Mouse (Mus musculus): ENCODE measurements around the gene Arfgef2.
A peak's percentile ranks its signal among the peaks of the same experiment; 100 is the strongest.

Gene Arfgef2

DNA sequence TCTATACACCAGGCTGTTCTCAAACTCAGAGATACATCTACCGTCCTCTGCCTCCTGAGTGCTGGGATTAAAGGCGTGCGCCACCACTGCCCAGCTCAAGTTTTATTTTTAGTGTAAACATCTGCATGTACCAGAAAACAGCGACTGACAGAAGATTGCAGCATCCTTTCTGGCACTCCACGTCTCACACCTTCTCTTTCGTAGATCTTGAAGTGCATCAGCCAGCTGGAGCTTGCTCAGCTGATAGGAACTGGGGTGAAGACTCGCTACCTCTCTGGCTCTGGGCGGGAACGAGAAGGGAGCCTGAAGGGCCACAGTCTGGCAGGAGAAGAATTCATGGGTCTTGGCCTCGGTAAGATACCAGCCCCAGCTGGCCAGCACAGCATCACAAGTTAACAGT is 60.1 kb downstream of the Arfgef2 start:
- no peak for DNase-seq

DNA sequence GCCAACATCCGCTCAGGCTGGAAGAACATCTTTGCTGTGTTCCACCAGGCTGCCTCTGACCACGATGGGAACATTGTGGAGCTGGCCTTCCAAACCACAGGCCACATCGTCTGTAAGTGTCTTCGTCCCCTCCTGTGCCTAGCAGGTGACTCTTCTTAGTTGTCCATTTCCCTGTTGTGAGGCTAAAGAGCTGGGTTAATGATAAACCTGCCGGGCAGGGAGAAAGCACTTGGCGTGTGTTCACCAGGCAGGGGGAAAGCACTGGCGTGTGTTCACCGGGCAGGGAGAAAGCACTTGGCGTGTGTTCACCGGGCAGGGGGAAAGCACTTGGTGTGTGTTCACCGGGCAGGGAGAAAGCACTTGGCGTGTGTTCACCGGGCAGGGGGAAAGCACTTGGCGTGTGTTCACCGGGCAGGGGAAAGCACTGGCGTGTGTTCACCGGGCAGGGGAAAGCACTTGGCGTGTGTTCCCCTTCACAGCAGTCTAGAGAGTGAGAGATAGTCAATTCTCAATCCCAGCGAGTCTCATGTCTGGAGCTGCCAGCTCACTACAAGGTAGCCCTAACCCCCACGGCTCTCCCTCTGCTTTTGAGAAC is 65.0 kb downstream of the Arfgef2 start:
- no peak for DNase-seq

DNA sequence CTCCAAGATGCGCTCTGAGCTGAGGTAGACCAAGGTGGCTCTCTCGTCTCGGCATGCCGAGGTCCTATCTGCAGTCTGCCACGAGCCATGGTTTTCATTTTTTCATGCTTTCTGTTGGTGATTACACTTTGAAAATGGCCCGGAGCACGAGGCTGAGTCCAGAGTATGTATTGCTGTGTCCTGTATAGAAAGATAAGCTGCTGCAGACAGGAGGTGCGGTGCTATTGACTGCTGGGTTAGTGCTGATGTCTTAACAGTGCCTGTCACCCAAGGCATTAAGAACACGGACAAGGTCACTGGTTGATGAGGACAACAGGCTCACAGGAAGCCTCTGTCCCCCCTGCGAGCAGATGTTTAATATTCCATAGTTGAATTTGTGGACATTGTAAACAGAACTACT is 65.5 kb downstream of the Arfgef2 start:
- DNase-seq: no peak

DNA sequence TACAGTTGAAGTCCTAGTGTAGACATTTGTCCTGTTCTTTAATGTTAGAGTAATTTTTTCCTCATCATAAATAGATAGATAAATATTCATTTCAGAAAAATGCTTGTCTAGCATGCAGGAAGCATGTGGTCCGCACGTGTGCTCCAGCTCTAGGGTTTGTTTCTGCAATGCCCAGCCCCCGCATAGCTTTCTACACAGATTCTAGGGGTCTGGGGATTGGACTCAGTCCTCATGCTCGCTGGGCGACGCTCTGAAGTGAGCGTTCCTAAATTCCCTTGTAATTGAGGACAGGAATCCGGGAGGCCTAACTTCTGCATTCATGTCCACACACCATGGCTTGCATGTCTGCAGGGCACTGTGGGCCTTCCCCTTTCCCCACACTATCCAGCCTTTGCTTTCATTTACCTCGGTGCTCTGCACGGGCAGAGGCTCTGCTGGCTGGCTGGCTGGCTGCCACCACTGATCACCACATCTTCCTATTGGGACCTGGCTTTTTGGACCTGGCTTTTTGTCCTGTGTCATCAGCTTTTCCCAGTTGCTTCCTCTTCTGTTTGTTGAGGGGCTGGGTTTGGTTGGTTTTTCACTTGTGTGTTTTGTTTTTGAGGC is 69.4 kb downstream of the Arfgef2 start:
- DNase-seq: no peak

DNA sequence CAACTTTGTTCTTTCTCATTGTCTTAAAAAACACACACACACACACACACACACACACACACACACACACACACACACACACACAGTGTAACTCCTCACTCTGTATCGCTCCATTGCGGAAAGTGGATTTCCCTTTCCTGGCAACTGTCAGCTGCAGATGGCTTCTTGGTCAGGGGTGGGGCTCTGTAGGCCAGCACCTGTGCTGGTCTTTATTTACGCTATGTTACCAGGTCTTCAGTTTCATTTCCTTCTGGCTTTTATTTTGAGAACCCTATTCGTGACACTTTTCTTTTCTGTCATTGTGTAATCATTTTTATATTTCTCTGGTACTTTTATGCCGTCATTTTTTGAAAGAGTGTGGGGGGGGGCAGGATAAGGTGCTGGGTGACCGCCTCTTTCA is 70.2 kb downstream of the Arfgef2 start:
- DNase-seq: no peak

DNA sequence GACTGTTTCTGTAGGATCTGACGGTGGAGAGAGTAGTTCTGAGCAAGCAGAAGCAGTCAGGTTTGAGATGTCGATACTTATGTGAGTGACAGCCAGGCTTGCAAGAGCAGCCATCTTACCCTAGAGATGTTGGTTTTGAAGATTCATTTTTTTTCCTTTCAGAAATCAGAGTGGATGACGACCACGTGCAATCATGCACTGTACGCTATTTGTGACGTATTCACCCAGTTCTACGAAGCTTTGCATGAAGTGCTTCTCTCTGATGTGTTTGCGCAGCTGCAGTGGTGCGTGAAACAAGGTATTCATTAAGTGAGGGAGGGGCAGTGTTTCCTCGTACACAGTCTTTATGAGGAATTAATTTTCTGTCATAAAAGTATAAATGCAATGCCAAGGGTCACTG is 70.9 kb downstream of the Arfgef2 start:
- DNase-seq: no peak

DNA sequence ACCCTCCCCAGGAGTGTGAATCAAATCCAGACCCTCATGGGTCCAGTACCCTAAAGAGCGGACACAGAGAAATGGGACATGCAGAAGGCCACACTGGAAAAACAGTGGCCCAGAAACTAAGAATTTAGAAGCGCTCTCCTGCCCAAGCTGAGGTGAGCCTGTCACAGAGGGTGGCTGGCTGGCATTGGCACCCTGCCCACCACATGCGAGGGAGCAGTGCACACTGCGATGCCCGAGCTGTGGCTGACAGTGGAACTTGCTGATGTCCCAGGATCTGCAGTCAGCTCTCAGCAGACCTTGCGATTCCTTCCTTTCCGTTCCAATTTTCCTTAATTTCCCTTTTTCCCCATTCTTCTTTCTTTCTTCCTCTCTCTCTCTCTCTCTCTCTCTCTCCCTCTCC is 79.7 kb downstream of the Arfgef2 start:
- no peak for DNase-seq

DNA sequence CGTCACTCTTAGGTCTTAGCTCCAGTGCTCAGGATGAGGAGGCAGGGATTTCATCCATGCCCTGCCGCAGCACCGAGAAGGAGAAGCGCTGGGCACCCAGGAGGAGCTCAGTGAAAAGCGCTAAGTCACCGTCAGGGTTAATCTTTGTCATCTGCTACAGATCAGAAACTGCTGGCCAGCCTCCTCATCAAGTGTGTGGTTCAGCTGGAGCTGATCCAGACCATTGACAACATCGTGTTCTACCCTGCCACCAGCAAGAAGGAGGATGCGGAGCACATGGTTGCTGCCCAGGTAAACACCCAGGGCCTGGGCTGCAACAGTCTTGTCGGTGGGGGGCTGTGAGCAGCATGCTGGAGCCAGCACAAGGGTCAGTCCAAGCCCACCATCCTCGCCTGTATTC is 80.2 kb downstream of the Arfgef2 start:
- DNase-seq: no peak

DNA sequence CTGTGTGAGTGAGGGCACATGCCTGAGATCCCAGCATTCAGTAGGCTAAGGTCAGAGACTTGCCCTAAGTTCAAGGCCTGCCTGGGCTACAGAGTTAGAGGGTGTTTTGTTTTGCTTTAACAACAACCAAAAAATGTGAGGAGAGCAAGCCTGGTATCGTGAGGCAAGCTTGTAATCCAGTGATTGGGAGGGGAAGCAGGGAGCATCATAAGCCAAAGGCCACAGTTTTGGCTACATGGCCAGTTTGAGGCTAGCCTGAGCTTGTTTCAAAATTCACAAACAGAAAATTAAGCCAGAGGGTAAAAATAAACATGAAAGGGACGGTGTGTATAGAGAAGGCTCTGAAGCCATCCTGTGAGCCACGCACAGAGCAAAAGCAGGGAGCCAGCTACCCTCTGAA is 80.8 kb downstream of the Arfgef2 start:
- no peak for DNase-seq

DNA sequence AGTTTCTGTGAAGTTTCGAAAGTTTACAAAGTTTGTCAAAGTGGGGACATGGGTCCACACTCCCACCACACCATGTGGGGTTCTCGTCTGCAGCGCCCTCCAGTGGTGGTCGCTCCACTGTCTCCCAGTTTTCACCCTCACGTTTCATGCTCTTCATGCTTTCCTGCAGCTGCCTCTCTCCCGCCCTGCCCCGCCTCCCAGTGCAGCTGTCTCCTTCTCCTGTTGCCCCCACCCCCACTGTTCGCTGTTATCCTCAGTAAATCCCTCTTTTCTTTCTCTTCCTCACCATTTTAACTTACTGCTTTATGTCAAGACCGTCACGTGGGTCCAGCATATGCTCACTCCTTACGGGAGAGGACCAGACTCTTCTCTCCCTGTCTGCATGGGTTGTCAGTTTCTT is 82.4 kb downstream of the Arfgef2 start:
- no peak for DNase-seq

DNA sequence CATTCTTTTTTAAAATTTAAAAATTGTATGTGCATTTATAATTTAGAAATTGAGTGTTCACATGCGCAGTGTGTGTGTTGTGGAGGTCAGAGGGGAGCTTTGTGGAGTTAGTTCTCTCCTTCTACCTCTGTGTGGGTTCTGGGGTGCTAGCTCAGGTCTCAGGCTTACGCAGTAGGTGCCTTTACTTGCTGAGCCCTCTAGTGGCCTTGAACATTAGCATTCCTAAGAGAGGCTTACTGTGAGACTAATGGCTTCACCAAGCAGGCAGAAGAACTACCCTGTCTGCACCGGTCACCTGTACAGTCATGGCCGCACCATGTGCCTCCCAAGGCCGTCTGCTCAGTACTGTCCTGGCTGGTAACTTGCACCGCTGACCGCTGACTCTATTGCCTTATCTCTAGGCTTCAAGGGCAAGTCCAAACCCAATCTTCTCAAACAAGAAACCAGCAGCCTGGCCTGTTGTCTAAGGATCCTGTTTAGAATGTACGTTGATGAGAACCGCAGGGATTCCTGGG is 86.0 kb downstream of the Arfgef2 start:
- DNase-seq: no peak

DNA sequence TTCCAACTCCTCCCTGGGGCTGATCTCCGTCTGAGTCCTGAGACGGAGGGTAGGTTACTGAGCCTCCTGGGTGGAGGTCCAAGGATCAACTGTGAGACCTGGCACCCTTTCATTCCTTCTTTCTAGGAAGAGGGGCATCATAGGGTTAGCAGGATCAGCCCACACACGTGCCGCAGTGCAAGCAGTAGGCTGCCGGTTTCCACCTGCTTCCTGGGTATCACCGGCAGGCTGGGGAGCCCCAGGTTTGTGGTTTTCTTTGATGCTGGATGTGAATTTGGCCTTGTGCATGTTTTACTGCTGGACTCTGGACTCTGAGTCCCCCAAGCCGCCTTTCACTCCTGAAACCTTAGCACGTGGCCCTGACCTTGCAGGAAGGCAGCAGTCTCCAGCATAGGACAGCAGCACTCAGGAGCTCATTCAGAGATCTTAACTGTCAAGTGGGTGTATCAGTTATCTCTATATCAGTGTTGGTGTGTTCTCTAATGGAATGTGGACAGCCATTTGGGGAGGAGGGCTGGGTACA is 86.8 kb downstream of the Arfgef2 start:
- DNase-seq: no peak

DNA sequence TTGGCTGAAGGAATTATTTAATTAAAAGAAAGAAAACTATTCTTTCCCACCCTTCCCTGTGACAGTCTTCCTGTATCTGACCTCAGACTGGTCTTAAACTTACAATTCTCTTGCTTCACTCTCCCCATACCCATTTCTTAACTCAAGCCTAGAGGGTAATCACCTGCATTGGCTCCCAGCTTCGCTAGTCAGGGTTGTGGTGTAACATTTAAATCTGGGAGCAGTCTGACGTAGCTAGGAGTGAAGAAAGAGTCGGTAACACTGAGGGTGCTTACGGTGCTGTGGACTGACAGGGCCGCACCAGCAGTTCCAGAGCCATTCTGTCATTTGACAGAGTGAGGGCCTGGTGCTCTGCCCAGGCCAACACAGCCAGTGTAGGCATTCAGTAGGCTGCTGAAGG is 87.6 kb downstream of the Arfgef2 start:
- no peak for DNase-seq

DNA sequence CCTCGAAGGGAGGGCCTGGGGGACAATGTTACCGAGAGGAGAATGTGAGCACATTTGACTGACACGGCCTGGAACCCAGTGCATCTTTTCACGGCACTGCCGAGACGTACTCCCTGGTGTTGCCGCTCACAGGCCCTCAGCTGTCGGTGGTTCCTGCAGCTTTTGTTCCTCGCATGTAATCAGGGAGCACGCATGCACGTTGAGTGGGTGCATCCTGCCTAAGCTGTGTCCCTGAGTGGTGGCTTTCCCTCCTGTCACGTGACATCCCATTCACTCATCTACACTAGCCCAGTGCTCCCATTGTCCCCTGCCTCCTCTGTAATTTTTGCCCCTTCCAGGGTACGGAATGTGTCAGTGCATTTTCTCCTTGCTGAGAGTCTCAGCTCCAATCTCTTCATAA is 91.0 kb downstream of the Arfgef2 start:
- DNase-seq: no peak

DNA sequence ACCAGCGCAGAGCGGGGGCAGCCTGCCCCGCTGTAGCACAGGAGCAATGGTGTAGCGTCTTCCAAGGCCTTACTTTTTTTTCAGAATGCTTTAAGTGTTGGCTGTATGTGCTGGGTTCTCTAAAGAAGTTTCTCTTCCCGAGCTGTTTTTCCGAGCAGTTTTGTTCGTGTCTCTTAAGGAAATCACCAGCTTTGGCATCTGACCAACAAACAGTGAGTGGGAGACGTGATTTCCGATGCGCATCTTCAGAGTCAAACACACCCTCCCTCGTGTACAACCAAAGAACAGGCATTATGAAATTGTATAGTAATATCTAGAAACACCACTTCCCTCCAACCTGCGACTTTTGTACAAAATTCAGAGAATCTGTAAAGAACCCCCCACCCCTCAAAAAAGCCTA is 91.6 kb downstream of the Arfgef2 start:
- DNase-seq: no peak

DNA sequence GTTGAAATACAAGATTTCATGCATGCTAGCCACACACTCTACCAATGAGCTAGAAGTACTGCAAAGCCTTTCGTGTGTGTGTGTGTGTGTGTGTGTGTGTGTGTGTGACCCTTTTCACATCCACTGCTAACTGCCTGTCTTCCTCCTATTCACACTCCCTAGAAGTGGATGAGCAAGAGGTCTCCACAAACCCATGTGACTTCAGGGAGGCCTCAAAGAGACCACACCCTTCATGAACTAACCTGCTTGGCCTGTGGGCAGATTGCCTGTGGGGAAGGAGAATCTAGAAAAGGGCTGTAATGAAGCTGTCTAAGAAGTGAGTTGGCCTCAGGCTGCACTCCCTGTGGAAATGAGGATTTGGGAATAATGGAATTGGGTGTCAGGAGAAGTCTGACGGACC is 93.8 kb downstream of the Arfgef2 start:
- no peak for DNase-seq

DNA sequence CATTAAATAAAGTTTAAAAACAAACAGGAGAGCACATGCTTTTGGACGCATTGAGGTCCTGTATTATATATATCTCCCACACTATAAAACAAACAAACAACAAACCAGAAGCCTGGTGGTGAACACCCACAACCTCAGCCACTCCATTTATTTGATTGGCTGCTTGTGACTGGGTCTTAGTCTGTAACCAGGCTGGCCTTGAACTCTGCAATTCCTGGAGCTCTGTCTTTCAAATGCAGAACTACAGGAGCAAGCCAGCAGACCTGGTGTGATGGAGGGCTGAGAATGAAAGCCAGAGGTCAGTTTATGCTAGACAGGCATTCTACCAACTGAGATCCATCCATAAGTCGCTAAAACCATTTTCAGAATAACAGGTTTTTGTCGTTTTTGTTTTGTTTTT is 94.4 kb downstream of the Arfgef2 start:
- DNase-seq: no peak

DNA sequence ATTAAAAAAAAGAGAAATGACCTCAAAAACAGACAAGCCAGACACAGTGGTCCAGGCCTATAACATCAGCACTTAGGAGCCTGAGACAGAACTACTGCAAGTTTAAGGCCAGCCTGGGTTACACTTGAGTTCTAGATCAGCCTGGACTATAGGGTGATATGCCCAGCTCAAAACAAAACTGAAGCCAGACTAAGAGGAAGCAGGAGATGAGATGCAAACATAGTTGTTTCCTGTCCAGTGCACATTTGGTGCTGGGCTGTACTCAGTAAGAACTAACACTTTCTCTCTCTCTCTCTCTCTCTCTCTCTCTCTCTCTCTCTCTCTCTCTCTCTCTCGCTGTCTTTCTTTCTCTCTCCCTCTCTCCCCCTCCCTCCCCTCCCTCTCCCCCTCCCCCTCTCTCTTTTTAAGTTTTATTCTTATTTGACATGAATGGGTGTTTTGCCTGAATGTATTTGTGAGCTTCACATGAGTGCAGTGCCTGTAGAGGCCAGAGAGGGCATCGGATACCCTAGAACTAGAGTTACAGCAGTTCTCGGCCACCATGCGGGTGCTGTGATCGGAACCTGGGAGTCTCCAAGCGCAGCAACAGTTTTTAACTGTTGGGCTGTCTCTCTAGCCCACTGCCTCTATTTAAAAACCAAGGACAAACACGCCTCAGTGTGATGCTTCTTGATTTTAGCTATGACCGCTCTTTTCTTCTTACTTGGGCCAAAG is 95.6 kb downstream of the Arfgef2 start:
- DNase-seq: no peak

DNA sequence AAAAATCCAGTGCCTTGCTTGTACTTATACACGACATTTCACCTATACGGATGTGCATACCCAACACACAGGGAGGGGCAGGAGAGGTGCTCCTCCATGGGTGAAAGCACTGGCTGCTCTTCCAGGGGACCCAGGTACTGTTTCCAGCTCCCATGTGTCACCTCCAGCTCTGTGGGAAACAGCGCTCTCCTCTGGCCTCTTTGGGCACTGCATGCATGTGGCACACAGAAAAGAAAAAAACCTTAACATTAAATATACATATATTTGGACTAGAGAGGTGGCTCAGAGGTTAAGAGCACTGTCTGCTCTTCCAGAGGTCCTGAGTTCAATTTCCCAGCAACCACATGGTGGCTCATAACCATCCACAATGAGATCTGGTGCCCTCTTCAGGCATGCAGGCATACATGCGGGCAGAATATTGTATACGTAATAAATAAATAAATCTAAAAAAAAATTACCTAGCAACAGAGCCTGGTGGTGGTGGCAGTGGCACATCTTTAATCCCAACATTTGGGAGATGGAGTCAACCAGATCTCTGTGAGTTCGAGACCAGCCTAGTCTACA is 98.4 kb downstream of the Arfgef2 start:
- no peak for DNase-seq

DNA sequence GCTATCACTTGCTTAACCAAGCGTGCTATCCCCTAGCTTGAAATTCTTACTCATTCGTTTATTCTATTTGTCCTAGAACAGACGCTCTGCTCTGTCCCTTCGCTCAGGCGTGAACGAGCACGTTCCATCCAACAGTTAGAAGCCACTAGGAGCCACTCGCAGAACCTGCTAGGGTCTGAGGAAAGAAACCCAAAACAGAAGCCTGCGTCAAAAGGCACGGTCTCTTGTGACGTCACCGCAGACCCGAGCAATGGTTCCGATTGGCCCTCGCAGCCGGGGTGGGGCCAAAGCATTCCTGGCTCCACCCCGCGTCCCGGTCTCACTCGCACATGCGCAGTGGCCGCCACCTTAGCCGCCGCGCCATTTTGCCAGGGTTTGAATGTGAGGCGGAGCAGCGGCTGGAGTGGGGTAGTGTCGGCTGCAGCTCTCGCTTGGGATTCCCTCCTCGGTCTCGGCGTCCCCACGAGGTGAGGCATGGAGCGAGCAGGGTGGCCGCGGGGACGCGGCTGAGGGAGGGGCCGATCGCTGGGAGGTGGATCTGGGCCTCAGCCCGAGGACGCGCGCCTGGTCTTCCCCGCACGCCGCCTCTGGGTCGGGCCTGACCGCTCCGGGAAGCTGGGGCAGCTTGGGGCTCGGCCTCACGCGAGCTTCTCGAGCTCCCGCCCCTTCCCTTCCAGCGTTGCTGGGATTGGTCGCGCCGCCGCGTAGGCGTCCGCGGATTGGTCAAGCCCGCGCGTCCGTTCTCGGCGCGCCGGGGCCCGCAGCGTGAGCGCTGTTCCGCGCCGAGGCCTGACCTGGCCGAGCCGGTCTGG is 100.5 kb downstream of the Arfgef2 start, which contains the start of gene Cse1l:
Cse1l (plus strand) TSS at position 330 of the 812 bp plus-strand sequence.
- DNase-seq: peak; percentile 95 to 96

DNA sequence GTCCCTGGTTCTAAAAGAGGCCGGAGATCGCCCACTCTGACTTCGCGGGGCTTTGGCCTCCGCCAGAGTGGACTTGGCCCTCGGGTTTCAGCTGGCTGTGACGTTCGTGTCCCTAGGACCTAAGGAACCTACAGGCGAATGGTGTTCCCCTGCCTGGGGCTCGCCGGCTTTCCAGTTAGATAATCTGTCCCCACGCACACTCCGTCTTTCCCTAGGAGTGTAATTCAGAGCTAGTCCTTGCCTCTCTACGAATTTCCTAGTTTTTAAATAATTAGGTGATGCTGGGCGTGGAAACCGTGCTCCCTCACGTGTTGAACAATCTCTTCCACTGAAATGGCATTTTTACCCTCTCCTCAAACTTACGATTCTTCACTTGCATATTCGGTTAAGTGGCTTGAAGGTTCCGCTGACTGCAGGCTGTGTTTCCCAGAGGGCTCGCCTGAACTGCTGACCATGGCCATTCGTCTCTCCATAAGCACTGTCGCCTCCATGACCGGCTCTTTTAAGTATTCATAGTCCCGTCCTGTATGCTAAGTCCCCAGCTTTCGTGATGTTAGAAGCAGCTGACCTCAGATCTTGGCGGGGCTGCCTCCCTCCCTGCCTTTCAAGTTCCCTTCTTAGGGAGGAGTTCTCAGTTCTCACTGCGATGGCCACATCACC is 101.3 kb downstream of the Arfgef2 start:
- DNase-seq: peak in 1 of 2 experiments; percentile 20

DNA sequence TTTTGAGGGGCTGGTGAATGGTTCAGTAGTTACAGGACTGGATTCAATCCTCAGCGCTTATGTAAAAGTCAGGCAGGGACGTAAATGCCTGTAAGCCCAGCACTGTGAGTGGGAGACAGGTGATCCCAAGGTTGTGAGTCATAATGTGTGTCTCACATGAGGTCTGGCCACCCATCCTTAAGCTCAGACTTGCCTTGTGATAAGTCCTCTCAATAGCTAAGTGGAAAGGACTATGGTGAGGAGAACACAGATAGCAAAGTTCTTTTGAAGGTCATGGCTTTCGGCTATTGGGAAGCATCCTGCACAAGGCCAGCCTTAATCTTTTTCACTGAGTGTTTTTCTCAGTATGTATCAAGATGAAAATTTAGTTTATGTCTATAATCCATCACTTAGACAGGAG is 104.3 kb downstream of the Arfgef2 start:
- no peak for DNase-seq
